26 mouse cellular contexts compared by ENCODE assay signal in the genomic region with DNA sequence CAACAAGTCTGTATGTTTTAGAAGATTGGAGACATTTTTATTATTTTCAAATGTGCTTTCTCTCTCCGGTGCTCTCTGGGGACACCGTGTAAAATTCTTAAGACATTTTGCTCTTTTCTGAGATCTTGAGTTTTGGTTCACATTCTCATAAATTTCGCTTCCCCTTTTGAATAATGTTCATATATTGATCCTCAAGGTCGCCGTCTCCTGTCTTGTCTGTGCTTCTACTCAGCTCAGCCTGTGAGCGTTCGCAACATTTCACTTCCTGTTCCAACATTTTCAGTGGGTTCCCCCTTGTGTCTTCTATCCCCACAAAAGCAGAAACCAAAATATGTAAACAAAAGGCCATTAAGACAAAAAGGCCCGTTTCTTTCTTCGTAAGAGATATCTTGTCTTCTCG.
"Had no signal": no experiment of that assay in that cellular context is flagged by ENCODE, and none has a peak within 500 bp of the region (broad histone marks: within the 10 kb centered on the region; RNA-seq: fewer than 3 reads in every experiment).

No protein-coding gene starts in this region.

- H3K9ac ChIP-seq: embryonic facial prominence, embryonic 12.5 days; embryonic facial prominence, embryonic 13.5 days; embryonic facial prominence, embryonic 15.5 days; forebrain, embryonic 12.5 days; forebrain, embryonic 13.5 days; forebrain, embryonic 15.5 days; forebrain, postnatal 0 days had no signal

- H3K27me3 ChIP-seq: embryonic facial prominence, embryonic 12.5 days; embryonic facial prominence, embryonic 13.5 days; embryonic facial prominence, embryonic 15.5 days; forebrain, embryonic 12.5 days; forebrain, embryonic 13.5 days; forebrain, embryonic 15.5 days had no signal

- H3K4me3 ChIP-seq: embryonic facial prominence, embryonic 10.5 days; embryonic facial prominence, embryonic 12.5 days; embryonic facial prominence, embryonic 13.5 days; embryonic facial prominence, embryonic 15.5 days; erythroblast, embryonic 14.5 days; forebrain, embryonic 10.5 days; forebrain, embryonic 12.5 days; forebrain, embryonic 13.5 days; forebrain, embryonic 15.5 days; gastrocnemius, adult 2 months; heart, adult 2 months; heart, embryonic 10.5 days had no signal

- H3K36me3 ChIP-seq: embryonic facial prominence, embryonic 10.5 days; embryonic facial prominence, embryonic 12.5 days; embryonic facial prominence, embryonic 13.5 days; embryonic facial prominence, embryonic 15.5 days; forebrain, embryonic 10.5 days; forebrain, embryonic 12.5 days; forebrain, embryonic 15.5 days; heart, embryonic 10.5 days had no signal

- DNase-seq: cerebellum, adult 9-11 months; cerebellum, postnatal 10 days; cerebellum, postnatal 14 days; cerebellum, postnatal 25 days; cerebellum, postnatal 36 days; embryo, embryonic 11 days; forebrain, postnatal 0 days; gastrocnemius, adult 2 months; gastrocnemius, postnatal 10 days; gastrocnemius, postnatal 14 days; gastrocnemius, postnatal 25 days; gastrocnemius, postnatal 36 days; heart, adult 11 months; heart, adult 18-20 months; heart, adult 2 months had no signal

- H3K4me1 ChIP-seq: embryonic facial prominence, embryonic 10.5 days; embryonic facial prominence, embryonic 12.5 days; embryonic facial prominence, embryonic 13.5 days; embryonic facial prominence, embryonic 15.5 days; forebrain, embryonic 10.5 days; forebrain, embryonic 12.5 days; forebrain, embryonic 13.5 days; forebrain, embryonic 15.5 days; heart, embryonic 10.5 days had no signal

- H3K27ac ChIP-seq: embryonic facial prominence, embryonic 10.5 days; embryonic facial prominence, embryonic 12.5 days; embryonic facial prominence, embryonic 13.5 days; embryonic facial prominence, embryonic 15.5 days; forebrain, embryonic 10.5 days; forebrain, embryonic 12.5 days; forebrain, embryonic 13.5 days; forebrain, embryonic 15.5 days; gastrocnemius, adult 2 months; heart, adult 2 months; heart, embryonic 10.5 days had no signal

- H3K9me3 ChIP-seq: embryonic facial prominence, embryonic 10.5 days; embryonic facial prominence, embryonic 12.5 days; embryonic facial prominence, embryonic 13.5 days; embryonic facial prominence, embryonic 15.5 days; forebrain, embryonic 10.5 days; forebrain, embryonic 12.5 days; forebrain, embryonic 13.5 days; forebrain, embryonic 15.5 days; heart, embryonic 10.5 days had no signal

- H3K4me2 ChIP-seq: embryonic facial prominence, embryonic 12.5 days; embryonic facial prominence, embryonic 13.5 days; embryonic facial prominence, embryonic 15.5 days; forebrain, embryonic 12.5 days; forebrain, embryonic 13.5 days; forebrain, embryonic 15.5 days; heart, embryonic 11.5 days had no signal
